Mouse (Mus musculus) layer of hippocampus, adult 8-10 months (tissue): ENCODE measurements at regions not wholly inside any gene's neighbourhood (a gene's known extent, or its start where the extent isn't known, plus 50 kb on each side); places are given as distances from the start of the nearest gene placed in this dataset.

Experiments used
- DNase-seq, 2 experiments: peaks; one replicate each; pipeline ENCODE4 v3.0.0; 2022; ENCODE audit warnings: low spot score in 2 of 2

DNA sequence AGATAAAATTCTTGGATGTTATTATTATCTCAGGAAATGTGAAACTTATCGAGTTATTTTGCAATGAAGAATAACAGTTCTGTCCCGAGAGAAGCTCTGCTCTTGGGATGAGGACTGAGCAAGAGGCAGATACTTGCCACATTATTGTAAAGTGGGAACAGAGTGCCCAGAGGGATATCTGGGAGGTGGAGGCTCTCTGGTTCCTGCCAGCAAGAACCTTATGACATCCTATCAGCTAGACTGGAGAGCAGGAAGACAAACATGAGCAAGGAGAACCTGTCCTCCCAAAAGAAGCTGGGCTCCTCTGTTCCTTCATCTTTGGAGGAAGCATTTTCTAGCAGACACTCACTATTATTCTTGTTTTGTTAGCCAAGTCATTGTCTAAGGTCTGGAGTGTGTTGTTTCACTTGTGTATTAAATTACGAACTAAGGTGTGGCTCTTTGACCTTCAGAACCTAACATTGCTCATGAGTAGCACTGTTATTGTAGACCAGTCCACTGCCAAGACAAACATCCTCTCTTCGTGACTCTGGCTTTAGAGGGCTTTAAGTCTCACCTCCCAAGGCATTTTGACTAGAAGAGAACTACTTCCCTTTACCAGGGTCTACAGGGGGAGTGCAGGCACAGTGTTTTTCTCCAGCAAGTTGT, 69.6 kb upstream of the Palmd start:
- DNase-seq, result no peak
